Mouse (Mus musculus) stomach, postnatal 0 days (tissue): ENCODE measurements around the gene Tenm2.

ENCODE experiments used
- CTCF ChIP-seq: IDR thresholded peaks from 2 replicates; pipeline ENCODE4 v1.5.1; 2016; ENCODE audit warnings: antibody characterized with exemption, low read depth, mild to moderate bottlenecking, moderate library complexity
- EP300 ChIP-seq: optimal IDR thresholded peaks from 2 replicates; pipeline ENCODE3; 2016; ENCODE audit warnings: antibody characterized with exemption

DNA sequence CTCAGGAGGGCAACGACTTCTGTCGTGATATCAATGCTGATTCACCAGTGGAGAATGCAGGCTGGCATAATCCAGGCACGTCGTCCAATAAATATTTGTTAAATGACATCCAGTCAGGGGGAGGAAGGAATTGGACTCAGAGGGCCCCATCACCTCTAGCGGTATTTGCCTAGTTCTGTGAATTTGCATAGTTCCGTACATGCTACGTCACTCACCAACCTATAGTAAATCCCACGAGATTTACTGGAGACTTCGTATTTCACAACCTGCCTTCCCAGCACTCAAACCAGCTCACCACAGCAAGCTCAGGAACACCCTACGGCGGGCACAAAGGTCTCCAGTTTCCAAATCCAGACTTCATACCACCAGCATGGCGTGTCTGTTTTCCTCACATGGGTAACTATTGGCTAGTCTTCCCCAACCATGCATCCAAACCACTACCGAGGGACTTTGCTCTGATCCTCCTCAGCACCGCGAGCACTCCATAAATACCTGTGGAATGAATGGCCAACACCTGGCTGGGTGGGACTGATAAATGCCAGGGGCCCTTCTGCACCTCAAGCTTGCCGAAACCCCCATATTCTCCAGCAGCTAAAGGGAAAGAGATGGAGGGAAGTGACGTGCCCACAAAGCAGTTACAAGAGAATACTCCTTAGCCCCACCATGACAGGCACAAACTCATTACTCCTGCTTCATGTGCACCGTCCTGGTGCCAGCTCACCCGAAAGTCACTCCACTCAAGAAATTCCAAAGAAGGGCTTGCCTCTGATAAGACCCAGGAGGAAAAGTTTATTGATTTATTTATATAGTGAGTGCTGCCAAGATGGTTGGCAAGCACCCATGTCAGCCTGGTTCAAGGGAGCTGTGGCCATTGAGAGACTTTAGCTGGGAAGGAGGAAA lies 1264.7 kb downstream of the Tenm2 start:
- TF ChIP-seq CTCF: no peak
- TF ChIP-seq EP300: peak; percentile 64
